Mouse (Mus musculus) heart, embryonic 11.5 days (tissue): ENCODE data around the gene Trip11. TPM values are rescaled to one million over a fixed set of nuclear protein-coding genes. Genes with fewer than 3 reads are reported as not detected.
A peak's percentile ranks its signal among the peaks of the same experiment; 100 is the strongest.

Experiments used
- ATAC-seq: fragments of 200-750 bp; cut with Nextera tagmentation; replicated peaks from 2 replicates; pipeline ENCODE4 v1.8.0; 2017; ENCODE audit warnings: moderate library complexity; ENCODE audit not compliant: insufficient number of reproducible peaks, low FRiP score, low TSS enrichment
- H3K27ac ChIP-seq: fragments of 300-500 bp; sonication (generic); 2 replicates; pipeline ENCODE4 v1.5.1; 2014; ENCODE audit warnings: mild to moderate bottlenecking, low read depth, low read length
- H3K27me3 ChIP-seq: fragments of 300-500 bp; sonication (generic); 2 replicates; pipeline ENCODE4 v1.6.1; 2014; ENCODE audit warnings: mild to moderate bottlenecking, low read length, mixed read lengths; ENCODE audit not compliant: control insufficient read depth, insufficient read depth
- H3K36me3 ChIP-seq: fragments of 300-500 bp; sonication (generic); 2 replicates; pipeline ENCODE4 v1.6.1; 2014; ENCODE audit warnings: mild to moderate bottlenecking, low read length, moderate library complexity, mixed read lengths; ENCODE audit not compliant: control insufficient read depth, insufficient read depth
- H3K4me1 ChIP-seq: fragments of 300-500 bp; sonication (generic); 2 replicates; pipeline ENCODE4 v1.6.1; 2014; ENCODE audit warnings: low read length; ENCODE audit not compliant: control insufficient read depth, insufficient read depth
- H3K4me2 ChIP-seq: fragments of 300-500 bp; sonication (generic); 2 replicates; pipeline ENCODE4 v1.6.1; 2014; ENCODE audit warnings: mild to moderate bottlenecking, moderate library complexity
- H3K4me3 ChIP-seq: fragments of 300-500 bp; sonication (generic); 2 replicates; pipeline ENCODE4 v1.5.1; 2014; ENCODE audit warnings: low read depth, low read length
- H3K9ac ChIP-seq: fragments of 300-500 bp; sonication (generic); 2 replicates; pipeline ENCODE4 v1.6.1; 2014; ENCODE audit warnings: mild to moderate bottlenecking, low read depth, low read length, moderate library complexity
- H3K9me3 ChIP-seq: fragments of 300-500 bp; sonication (generic); replicated peaks from 2 replicates; pipeline ENCODE4 v1.6.1; 2016; ENCODE audit warnings: low read length; ENCODE audit not compliant: control insufficient read depth
- WGBS: fragments of 180-500 bp; shearing (Covaris S2); extraction: QIAGEN DNeasy Blood & Tissue Kit; methylation state at CpG from one replicate; pipeline ENCODE4 v1.1.7; 2014; ENCODE audit not compliant: insufficient replicate concordance; 5-methylcytosine and 5-hydroxymethylcytosine counted together
- polyA plus RNA-seq: library from polyadenylated mRNA; unstranded; fragments of >200 nt; fragmentation: Nextera tagmentation; extraction: Ambion mirVana; gene quantifications from 2 replicates; pipeline ENCODE4 v1.2.1, GENCODE M21; 2014

The Trip11 gene
- polyA plus RNA-seq, 1 experiment from 2014 or later: 25.5 TPM

GRCm38 (mm10) chr12:101823161-101823560 lies 89.9 kb downstream of the Trip11 start:
- no peaks in the 10 kb centered on the region for H3K9me3 ChIP-seq
- no peak overlapping the region for H3K9ac ChIP-seq
- WGBS: 78% methylated on average over 4 of the region's 4 CpGs
- H3K4me2 ChIP-seq: no peak overlapping the region
- H3K4me3 ChIP-seq: no peak overlapping the region
- ATAC-seq: no peak
- H3K36me3 ChIP-seq: no peaks in the 10 kb centered on the region
- peaks cover 6% of the 10 kb centered on the region; the same call in 1 of the 2 replicates for H3K27me3 ChIP-seq
- H3K4me1 ChIP-seq: 0 out of 2 replicates have a peak, but pooled peaks cover 7% of the 10 kb centered on the region
- no peak overlapping the region for H3K27ac ChIP-seq

- no peak overlapping the region for H3K4me3 ChIP-seq
- 0 out of 2 replicates have a peak, but pooled peaks cover 7% of the 10 kb centered on the region for H3K4me1 ChIP-seq
- no peaks in the 10 kb centered on the region for H3K9me3 ChIP-seq
- H3K4me2 ChIP-seq: no peak overlapping the region
- H3K9ac ChIP-seq: no peak overlapping the region
- peaks cover 12% of the 10 kb centered on the region for H3K27me3 ChIP-seq
- no peaks in the 10 kb centered on the region for H3K36me3 ChIP-seq
- H3K27ac ChIP-seq: no peak overlapping the region
- WGBS: 16% methylated on average over 3 of the region's 3 CpGs
- no peak for ATAC-seq
Observed at GRCm38 (mm10) chr12:101821596-101821995, 91.5 kb downstream of the Trip11 start.

- Histone ChIP-seq H3K27me3 (peaks cover 12% of the 10 kb centered on the region), H3K36me3 (no peaks in the 10 kb centered on the region), H3K4me2 (peak overlapping the region; percentile 98), H3K27ac (no peak overlapping the region), H3K9ac (no peak overlapping the region), H3K4me1 (0 out of 2 replicates have a peak, but pooled peaks cover 7% of the 10 kb centered on the region), H3K4me3 (peak overlapping the region; percentile 58), H3K9me3 (no peaks in the 10 kb centered on the region)
- no peak for ATAC-seq
- 37% methylated on average over 9 of the region's 9 CpGs for WGBS
Observed at GRCm38 (mm10) chr12:101819570-101819969, 93.5 kb downstream of the Trip11 start.

GRCm38 (mm10) chr12:101818608-101819370 lies 94.3 kb downstream of the Trip11 start, which contains the start of gene Fbln5:
Fbln5 (minus strand) TSS chr12:101819055.
- peak; percentile 70 for ATAC-seq
- peak within 1 kb of the TSS; percentile 58 for H3K4me3 ChIP-seq
- H3K27ac ChIP-seq: peak within 1 kb of the TSS; percentile 41; the same call in 1 of the 2 replicates
- H3K4me1 ChIP-seq: 0 out of 2 replicates have a peak, but pooled peaks cover 7% of the 10 kb centered on the region
- no peaks in the 10 kb centered on the region for H3K9me3 ChIP-seq
- 1% methylated on average over 46 of the region's 46 CpGs for WGBS
- peak within 1 kb of the TSS; percentile 70 for H3K9ac ChIP-seq
- peaks cover 12% of the 10 kb centered on the region for H3K27me3 ChIP-seq
- peak within 1 kb of the TSS; percentile 98 for H3K4me2 ChIP-seq
- H3K36me3 ChIP-seq: no peaks in the 10 kb centered on the region

- Histone ChIP-seq H3K9ac (peak overlapping the region; percentile 34; the same call in 1 of the 2 replicates), H3K27ac (peak overlapping the region; percentile 41; the same call in 1 of the 2 replicates)
Observed at GRCm38 (mm10) chr12:101818246-101818607, 94.8 kb downstream of the Trip11 start.

GRCm38 (mm10) chr12:101816810-101817209 lies 96.3 kb downstream of the Trip11 start:
- no peak for ATAC-seq

More at GRCm38 (mm10) chr12:101818246-101818607, 94.8 kb downstream of the Trip11 start:
- H3K4me3 ChIP-seq: peak overlapping the region; percentile 58
- ATAC-seq: no peak
- H3K27me3 ChIP-seq: peaks cover 12% of the 10 kb centered on the region
- 37% methylated on average over 11 of the region's 11 CpGs for WGBS
- no peaks in the 10 kb centered on the region for H3K9me3 ChIP-seq
- H3K36me3 ChIP-seq: no peaks in the 10 kb centered on the region
- peak overlapping the region; percentile 98 for H3K4me2 ChIP-seq
- H3K4me1 ChIP-seq: 0 out of 2 replicates have a peak, but pooled peaks cover 7% of the 10 kb centered on the region

GRCm38 (mm10) chr12:101815796-101816195 lies 97.3 kb downstream of the Trip11 start:
- 82% methylated on average over 6 of the region's 6 CpGs for WGBS
- Histone ChIP-seq H3K4me1 (0 out of 2 replicates have a peak, but pooled peaks cover 3% of the 10 kb centered on the region), H3K36me3 (no peaks in the 10 kb centered on the region), H3K4me2 (no peak overlapping the region), H3K4me3 (no peak overlapping the region), H3K27me3 (peaks cover 12% of the 10 kb centered on the region), H3K9me3 (no peaks in the 10 kb centered on the region), H3K27ac (no peak overlapping the region), H3K9ac (no peak overlapping the region)
- ATAC-seq: no peak

More at GRCm38 (mm10) chr12:101816810-101817209, 96.3 kb downstream of the Trip11 start:
- Histone ChIP-seq H3K4me1 (0 out of 2 replicates have a peak, but pooled peaks cover 7% of the 10 kb centered on the region), H3K27me3 (peaks cover 12% of the 10 kb centered on the region), H3K36me3 (no peaks in the 10 kb centered on the region), H3K4me3 (no peak overlapping the region), H3K9me3 (no peaks in the 10 kb centered on the region), H3K27ac (no peak overlapping the region), H3K4me2 (no peak overlapping the region), H3K9ac (no peak overlapping the region)
- 41% methylated on average over 5 of the region's 5 CpGs for whole genome bisulfite sequencing

GRCm38 (mm10) chr12:101814423-101814822 lies 98.6 kb downstream of the Trip11 start:
- no peak for ATAC-seq

More at GRCm38 (mm10) chr12:101814423-101814822, 98.6 kb downstream of the Trip11 start:
- peaks cover 12% of the 10 kb centered on the region for H3K27me3 ChIP-seq
- no peak overlapping the region for H3K4me3 ChIP-seq
- H3K4me2 ChIP-seq: no peak overlapping the region
- no peaks in the 10 kb centered on the region for H3K9me3 ChIP-seq
- no peaks in the 10 kb centered on the region for H3K36me3 ChIP-seq
- H3K9ac ChIP-seq: no peak overlapping the region
- no peak overlapping the region for H3K27ac ChIP-seq
- 0 out of 2 replicates have a peak, but pooled peaks cover 3% of the 10 kb centered on the region for H3K4me1 ChIP-seq
- 81% methylated on average over 2 of the region's 2 CpGs for WGBS
